Mouse (Mus musculus): ENCODE measurements around the gene Vdac1. TPM values are rescaled to one million over a fixed set of nuclear protein-coding genes. Genes with fewer than 3 reads are reported as not detected.
"Not testable (repeated sequence)": the region's sequence is repeated elsewhere in the genome, so short reads cannot be mapped to it uniquely, and the experiment has no call there.

Vdac1 gene
- polyA plus RNA-seq, 1 experiment from 2014 or later = 484 TPM

- Histone ChIP-seq H3K9me3 (replicated peaks) (no peaks in the 10 kb centered on the region), H3K9ac (no peak overlapping the region), H3K36me3 (peaks cover 48% of the 10 kb centered on the region), H3K4me2 (no peak overlapping the region), H3K27me3 (no peaks in the 10 kb centered on the region), H3K27ac (peak overlapping the region; percentile 35; the same call in 1 of the 2 replicates), H3K4me3 (no peak overlapping the region), H3K4me1 (replicated peaks) (peaks cover 42% of the 10 kb centered on the region)
- 53% methylated on average over 6 of the region's 6 CpGs for WGBS
- ATAC-seq (replicated peaks; ENCODE audit: insufficient number of reproducible peaks, insufficient read depth, low FRiP score, low read depth) = peak; percentile 31; the same call in 1 of the 2 replicates
Observed at GRCm38 (mm10) chr11:52374340-52374739, 13.7 kb downstream of the Vdac1 start.

GRCm38 (mm10) chr11:52377579-52377978 lies 16.9 kb downstream of the Vdac1 start:
- peak overlapping the region; percentile 64 for H3K27ac ChIP-seq
- 74% methylated on average over 4 of the region's 4 CpGs for WGBS
- no peak for ATAC-seq (replicated peaks; ENCODE audit: insufficient number of reproducible peaks, insufficient read depth, low FRiP score, low read depth)
- H3K27me3 ChIP-seq = no peaks in the 10 kb centered on the region
- peaks cover 79% of the 10 kb centered on the region for H3K36me3 ChIP-seq
- no peak overlapping the region for H3K4me3 ChIP-seq
- no peak overlapping the region for H3K4me2 ChIP-seq
- H3K9me3 ChIP-seq (replicated peaks) = no peaks in the 10 kb centered on the region
- no peak overlapping the region for H3K9ac ChIP-seq
- peaks cover 16% of the 10 kb centered on the region; the same call in 1 of the 2 replicates for H3K4me1 ChIP-seq (replicated peaks)

GRCm38 (mm10) chr11:52379241-52379640 lies 18.6 kb downstream of the Vdac1 start:
- H3K27me3 ChIP-seq = no peaks in the 10 kb centered on the region
- no peak for ATAC-seq (replicated peaks; ENCODE audit: insufficient number of reproducible peaks, insufficient read depth, low FRiP score, low read depth)
- peaks cover 92% of the 10 kb centered on the region for H3K36me3 ChIP-seq
- H3K27ac ChIP-seq = no peak overlapping the region
- WGBS = 85% methylated on average over 3 of the region's 3 CpGs
- H3K9me3 ChIP-seq (replicated peaks) = no peaks in the 10 kb centered on the region
- no peak overlapping the region for H3K4me3 ChIP-seq
- no peak overlapping the region for H3K9ac ChIP-seq
- H3K4me2 ChIP-seq = no peak overlapping the region
- H3K4me1 ChIP-seq (replicated peaks) = peaks cover 10% of the 10 kb centered on the region; the same call in 1 of the 2 replicates

- no peak for ATAC-seq (replicated peaks; ENCODE audit: insufficient number of reproducible peaks, insufficient read depth, low FRiP score, low read depth)
- Histone ChIP-seq H3K4me3 (no peak overlapping the region), H3K36me3 (peaks cover 94% of the 10 kb centered on the region), H3K9me3 (replicated peaks) (no peaks in the 10 kb centered on the region), H3K27ac (no peak overlapping the region), H3K4me1 (replicated peaks) (0 out of 2 replicates have a peak, but pooled peaks cover 3% of the 10 kb centered on the region), H3K4me2 (no peak overlapping the region), H3K9ac (no peak overlapping the region), H3K27me3 (no peaks in the 10 kb centered on the region)
- WGBS = 92% methylated on average over 14 of the region's 14 CpGs
Observed at GRCm38 (mm10) chr11:52383741-52384140, 23.1 kb downstream of the Vdac1 start.

GRCm38 (mm10) chr11:52384667-52385066 lies 24.0 kb downstream of the Vdac1 start:
- Histone ChIP-seq H3K36me3 (peaks cover 94% of the 10 kb centered on the region), H3K9ac (no peak overlapping the region), H3K27me3 (no peaks in the 10 kb centered on the region), H3K4me1 (replicated peaks) (0 out of 2 replicates have a peak, but pooled peaks cover 3% of the 10 kb centered on the region), H3K9me3 (replicated peaks) (no peaks in the 10 kb centered on the region), H3K4me2 (no peak overlapping the region), H3K27ac (no peak overlapping the region), H3K4me3 (no peak overlapping the region)
- whole genome bisulfite sequencing = 63% methylated on average over 3 of the region's 3 CpGs
- no peak for ATAC-seq (replicated peaks; ENCODE audit: insufficient number of reproducible peaks, insufficient read depth, low FRiP score, low read depth)

GRCm38 (mm10) chr11:52386892-52387291 lies 26.2 kb downstream of the Vdac1 start:
- Histone ChIP-seq H3K36me3 (peaks cover 86% of the 10 kb centered on the region), H3K4me1 (replicated peaks) (0 out of 2 replicates have a peak, but pooled peaks cover 3% of the 10 kb centered on the region), H3K27me3 (no peaks in the 10 kb centered on the region), H3K27ac (no peak overlapping the region), H3K9ac (no peak overlapping the region), H3K4me2 (no peak overlapping the region), H3K4me3 (no peak overlapping the region), H3K9me3 (replicated peaks) (no peaks in the 10 kb centered on the region)
- 62% methylated on average over 3 of the region's 3 CpGs for WGBS
- ATAC-seq (replicated peaks; ENCODE audit: insufficient number of reproducible peaks, insufficient read depth, low FRiP score, low read depth) = no peak

GRCm38 (mm10) chr11:52388150-52388549 lies 27.5 kb downstream of the Vdac1 start:
- no peak overlapping the region for H3K4me3 ChIP-seq
- no peak overlapping the region for H3K9ac ChIP-seq
- 90% methylated on average over 12 of the region's 12 CpGs for WGBS
- no peak for ATAC-seq (replicated peaks; ENCODE audit: insufficient number of reproducible peaks, insufficient read depth, low FRiP score, low read depth)
- H3K4me2 ChIP-seq = no peak overlapping the region
- H3K27me3 ChIP-seq = no peaks in the 10 kb centered on the region
- no peak overlapping the region for H3K27ac ChIP-seq
- 0 out of 2 replicates have a peak, but pooled peaks cover 3% of the 10 kb centered on the region for H3K4me1 ChIP-seq (replicated peaks)
- no peaks in the 10 kb centered on the region for H3K9me3 ChIP-seq (replicated peaks)
- peaks cover 75% of the 10 kb centered on the region for H3K36me3 ChIP-seq

GRCm38 (mm10) chr11:52388979-52389378 lies 28.3 kb downstream of the Vdac1 start:
- not testable (repeated sequence) for ATAC-seq (replicated peaks; ENCODE audit: insufficient number of reproducible peaks, insufficient read depth, low FRiP score, low read depth)
- 93% methylated on average over 5 of the region's 5 CpGs for WGBS

GRCm38 (mm10) chr11:52389933-52390332 lies 29.3 kb downstream of the Vdac1 start:
- ATAC-seq (replicated peaks; ENCODE audit: insufficient number of reproducible peaks, insufficient read depth, low FRiP score, low read depth) = no peak
- H3K9ac ChIP-seq = no peak overlapping the region
- H3K4me2 ChIP-seq = no peak overlapping the region
- WGBS = 93% methylated on average over 7 of the region's 7 CpGs
- H3K4me1 ChIP-seq (replicated peaks) = 0 out of 2 replicates have a peak, but pooled peaks cover 3% of the 10 kb centered on the region
- no peak overlapping the region for H3K27ac ChIP-seq
- H3K36me3 ChIP-seq = peaks cover 60% of the 10 kb centered on the region
- no peaks in the 10 kb centered on the region for H3K27me3 ChIP-seq
- H3K4me3 ChIP-seq = no peak overlapping the region
- H3K9me3 ChIP-seq (replicated peaks) = no peaks in the 10 kb centered on the region

More at GRCm38 (mm10) chr11:52388979-52389378, 28.3 kb downstream of the Vdac1 start:
- not testable (repeated sequence) for H3K4me3 ChIP-seq; H3K9me3 ChIP-seq (replicated peaks); H3K9ac ChIP-seq; H3K4me2 ChIP-seq; H3K27me3 ChIP-seq; H3K4me1 ChIP-seq (replicated peaks); H3K27ac ChIP-seq
- peaks cover 68% of the 10 kb centered on the region for H3K36me3 ChIP-seq

GRCm38 (mm10) chr11:52394494-52394893 lies 33.8 kb downstream of the Vdac1 start:
- ATAC-seq (replicated peaks; ENCODE audit: insufficient number of reproducible peaks, insufficient read depth, low FRiP score, low read depth) = no peak
- Histone ChIP-seq H3K36me3 (peaks cover 15% of the 10 kb centered on the region; the same call in 1 of the 2 replicates), H3K4me1 (replicated peaks) (0 out of 2 replicates have a peak, but pooled peaks cover 6% of the 10 kb centered on the region), H3K4me3 (no peak overlapping the region), H3K27me3 (no peaks in the 10 kb centered on the region), H3K9ac (no peak overlapping the region), H3K27ac (no peak overlapping the region), H3K9me3 (replicated peaks) (no peaks in the 10 kb centered on the region), H3K4me2 (no peak overlapping the region)
- WGBS = 80% methylated on average over 4 of the region's 4 CpGs

GRCm38 (mm10) chr11:52395343-52395742 lies 34.7 kb downstream of the Vdac1 start:
- H3K36me3 ChIP-seq = 0 out of 2 replicates have a peak, but pooled peaks cover 6% of the 10 kb centered on the region
- no peaks in the 10 kb centered on the region for H3K27me3 ChIP-seq
- no peak overlapping the region for H3K9ac ChIP-seq
- ATAC-seq (replicated peaks; ENCODE audit: insufficient number of reproducible peaks, insufficient read depth, low FRiP score, low read depth) = no peak
- no peak overlapping the region for H3K27ac ChIP-seq
- 28% methylated on average over 4 of the region's 4 CpGs for WGBS
- H3K4me1 ChIP-seq (replicated peaks) = peaks cover 10% of the 10 kb centered on the region; the same call in 1 of the 2 replicates
- no peak overlapping the region for H3K4me2 ChIP-seq
- no peaks in the 10 kb centered on the region for H3K9me3 ChIP-seq (replicated peaks)
- 0 out of 2 replicates have a peak overlapping the region, but pooled peaks have one; percentile 98 for H3K4me3 ChIP-seq
